Mouse (Mus musculus) liver, embryonic 14.5 days (tissue): ENCODE measurements around the gene Eif5a.

Experiments used
- CTCF ChIP-seq: IDR thresholded peaks from 2 replicates; pipeline ENCODE4 v1.5.1; 2016; ENCODE audit warnings: antibody characterized with exemption, low read depth, control low read depth
- EP300 ChIP-seq: IDR thresholded peaks from 2 replicates; pipeline ENCODE4 v1.6.1; 2016; ENCODE audit warnings: antibody characterized with exemption, low read depth

- TF ChIP-seq CTCF (no peak), EP300 (no peak)
Measured at GRCm38 (mm10) chr11:69910781-69911560, 10.8 kb downstream of the Eif5a start.
